Mouse (Mus musculus): ENCODE measurements at regions not wholly inside any gene's neighbourhood (a gene's known extent, or its start where the extent isn't known, plus 50 kb on each side); places are given as distances from the start of the nearest gene placed in this dataset.

GRCm38 (mm10) chr10:56597382-56597781 is 220.3 kb downstream of the Gja1 start:
- no peak for TF ChIP-seq CTCF (IDR thresholded peaks at IDR 0.05; ENCODE audit: borderline replicate concordance, insufficient read depth, low read length)
- no peak for TF ChIP-seq POLR2A (IDR thresholded peaks at IDR 0.05; ENCODE audit: low read depth, low read length)
